Mouse (Mus musculus) kidney, embryonic 14.5 days (tissue): ENCODE measurements around the gene Ptges3. TPM values are rescaled to one million over a fixed set of nuclear protein-coding genes. Genes with fewer than 3 reads are reported as not detected.

Source experiments
- ATAC-seq: fragments of 200-750 bp; cut with Nextera tagmentation; 2 replicates; pipeline ENCODE4 v1.8.0; 2017; ENCODE audit warnings: moderate number of reproducible peaks, mild to moderate bottlenecking, moderate TSS enrichment, moderate library complexity; ENCODE audit not compliant: low FRiP score, low TSS enrichment
- H3K27ac ChIP-seq: fragments of 300-500 bp; sonication (generic); 2 replicates; pipeline ENCODE4 v1.5.1; 2014; ENCODE audit warnings: low read depth, mild to moderate bottlenecking, low read length, moderate library complexity, mixed read lengths
- H3K27me3 ChIP-seq: fragments of 300-500 bp; sonication (generic); 2 replicates; pipeline ENCODE4 v1.6.1; 2014; ENCODE audit warnings: mild to moderate bottlenecking, low read length; ENCODE audit not compliant: control insufficient read depth, insufficient read depth
- H3K36me3 ChIP-seq: fragments of 300-500 bp; sonication (generic); 2 replicates; pipeline ENCODE4 v1.6.1; 2014; ENCODE audit warnings: low read length, mixed read lengths; ENCODE audit not compliant: control insufficient read depth, insufficient read depth
- H3K4me1 ChIP-seq: fragments of 300-500 bp; sonication (generic); 2 replicates; pipeline ENCODE4 v1.6.1; 2014; ENCODE audit warnings: low read length, mixed read lengths; ENCODE audit not compliant: control insufficient read depth, insufficient read depth
- H3K4me2 ChIP-seq: fragments of 300-500 bp; sonication (generic); replicated peaks from 2 replicates; pipeline ENCODE4 v1.6.1; 2014; ENCODE audit warnings: low read depth, mild to moderate bottlenecking, low read length
- H3K4me3 ChIP-seq: fragments of 300-500 bp; sonication (generic); 2 replicates; pipeline ENCODE4 v1.5.1; 2014; ENCODE audit warnings: mild to moderate bottlenecking, low read length
- H3K9ac ChIP-seq: fragments of 300-500 bp; sonication (generic); 2 replicates; pipeline ENCODE4 v1.6.1; 2014; ENCODE audit warnings: low read depth, mild to moderate bottlenecking, low read length, moderate library complexity
- H3K9me3 ChIP-seq: fragments of 300-500 bp; sonication (generic); 2 replicates; pipeline ENCODE4 v1.6.1; 2016; ENCODE audit warnings: low read length; ENCODE audit not compliant: control insufficient read depth
- WGBS: fragments of 180-500 bp; shearing (Covaris S2); extraction: QIAGEN DNeasy Blood & Tissue Kit; methylation state at CpG from one replicate; pipeline ENCODE4 v1.1.7; 2014; 5-methylcytosine and 5-hydroxymethylcytosine counted together
- microRNA counts: library from miRNA; unstranded; fragments of <30 nt; microRNA quantifications from one replicate; lab custom pipeline; 2017
- microRNA-seq: library from miRNA; unstranded; fragments of <30 nt; microRNA quantifications from one replicate; pipeline ENCODE4, GENCODE M21; 2016
- polyA plus RNA-seq: library from polyadenylated mRNA; unstranded; fragments of >200 nt; fragmentation: Nextera tagmentation; extraction: Ambion mirVana; gene quantifications from 2 replicates; pipeline ENCODE4 v1.2.1, GENCODE M21; 2014

The Ptges3 gene
- polyA plus RNA-seq, 1 experiment from 2014 or later, result 566 TPM

GRCm38 (mm10) chr10:128123833-128124232 is 65.1 kb downstream of the Ptges3 start:
- WGBS, result 95% methylated on average over 7 of the region's 7 CpGs
- H3K9ac ChIP-seq, result no peak overlapping the region
- no peak for ATAC-seq

GRCm38 (mm10) chr10:128124831-128125230 is 66.1 kb downstream of the Ptges3 start:
- Histone ChIP-seq H3K9ac (no peak overlapping the region), H3K27me3 (no peaks in the 10 kb centered on the region), H3K4me2 (no peak overlapping the region), H3K27ac (no peak overlapping the region), H3K4me1 (no peaks in the 10 kb centered on the region), H3K4me3 (no peak overlapping the region), H3K36me3 (peaks cover 93% of the 10 kb centered on the region), H3K9me3 (no peaks in the 10 kb centered on the region)
- ATAC-seq, result no peak
- 93% methylated on average over 9 of the region's 9 CpGs for WGBS

More at GRCm38 (mm10) chr10:128123833-128124232, 65.1 kb downstream of the Ptges3 start:
- Histone ChIP-seq H3K36me3 (peaks cover 95% of the 10 kb centered on the region), H3K27ac (no peak overlapping the region), H3K4me2 (no peak overlapping the region), H3K4me3 (no peak overlapping the region), H3K9me3 (no peaks in the 10 kb centered on the region), H3K4me1 (no peaks in the 10 kb centered on the region), H3K27me3 (no peaks in the 10 kb centered on the region)

- no peak overlapping the region for H3K27ac ChIP-seq
- peaks cover 94% of the 10 kb centered on the region for H3K36me3 ChIP-seq
- ATAC-seq, result no peak
These were observed 67.2 kb downstream of the Ptges3 start for GRCm38 (mm10) chr10:128125951-128126350.

More at GRCm38 (mm10) chr10:128125951-128126350, 67.2 kb downstream of the Ptges3 start:
- Histone ChIP-seq H3K4me2 (no peak overlapping the region), H3K27me3 (no peaks in the 10 kb centered on the region), H3K4me1 (no peaks in the 10 kb centered on the region), H3K4me3 (no peak overlapping the region), H3K9me3 (no peaks in the 10 kb centered on the region), H3K9ac (no peak overlapping the region)
- WGBS, result 91% methylated on average over 14 of the region's 14 CpGs

MicroRNAs encoded within 50 kb of the gene (microRNA counts, 519-probe panel; counts per million panel counts)
- not detected for microRNA mmu-miR-677 (lab: Ali Mortazavi, UCI)

Small RNA genes lying within 50 kb of the gene (microRNA-seq; reads per million reads assigned to microRNA genes)
- gene Mir677, result 28.6 reads per million, percentile 39 among the genes with 10 or more reads in this experiment

Other genes with a start within 250 kb of the Ptges3 start
- not detected in 2 replicates for gene Rdh19, start 209.0 kb upstream of the Ptges3 start, polyA plus RNA-seq
- gene Rdh16f2, start 192.5 kb upstream of the Ptges3 start, polyA plus RNA-seq, result not detected in 2 replicates
- gene Rdh7, start 170.1 kb upstream of the Ptges3 start, polyA plus RNA-seq, result not detected in 2 replicates
- not detected in 2 replicates for gene Sdr9c7, start 160.4 kb upstream of the Ptges3 start, polyA plus RNA-seq
- not detected in 2 replicates for gene Hsd17b6, start 51.3 kb upstream of the Ptges3 start, polyA plus RNA-seq
- 98.1 and 100.0 TPM in 2 replicates for gene Prim1, start 43.8 kb upstream of the Ptges3 start, polyA plus RNA-seq
- 967 and 1,287 TPM in 2 replicates for gene Naca, start 23.4 kb upstream of the Ptges3 start, polyA plus RNA-seq
- gene Atp5b, start 24.3 kb downstream of the Ptges3 start, polyA plus RNA-seq, result 2,294 and 2,764 TPM in 2 replicates
- gene Baz2a, start 32.6 kb downstream of the Ptges3 start, polyA plus RNA-seq, result 17.6 and 33.7 TPM in 2 replicates
- 35.6 and 36.0 TPM in 2 replicates for gene Rbms2, start 121.3 kb downstream of the Ptges3 start, polyA plus RNA-seq
- gene Gls2, start 135.5 kb downstream of the Ptges3 start, polyA plus RNA-seq, result 0.89 and 1.1 TPM in 2 replicates
- gene Spryd4, start 152.9 kb downstream of the Ptges3 start, polyA plus RNA-seq, result 31.1 and 34.8 TPM in 2 replicates
- not detected in 2 replicates for gene Mip, start 166.9 kb downstream of the Ptges3 start, polyA plus RNA-seq
- 47.8 and 68.2 TPM in 2 replicates for gene Timeless, start 173.1 kb downstream of the Ptges3 start, polyA plus RNA-seq
- gene Apon, start 195.1 kb downstream of the Ptges3 start, polyA plus RNA-seq, result 0.29 and 0.70 TPM in 2 replicates
- gene Apof, start 209.7 kb downstream of the Ptges3 start, polyA plus RNA-seq, result not detected in 2 replicates
- 8.4 and 11.8 TPM in 2 replicates for gene Stat2, start 211.6 kb downstream of the Ptges3 start, polyA plus RNA-seq
- 0.24 and 0.29 TPM in 2 replicates for gene Il23a, start 239.8 kb downstream of the Ptges3 start, polyA plus RNA-seq
- gene Pan2, start 244.4 kb downstream of the Ptges3 start, polyA plus RNA-seq, result 32.6 and 44.0 TPM in 2 replicates